Mouse (Mus musculus) E14TG2a.4 (cell line): ENCODE data around the gene Tns3.

Source experiments
- CTCF ChIP-seq: conservative IDR thresholded peaks from 2 replicates; pipeline ENCODE4 v1.5.1; 2014; ENCODE audit warnings: low read length
- NANOG ChIP-seq: IDR thresholded peaks from 2 replicates; pipeline ENCODE4 v1.6.1; 2014; ENCODE audit warnings: borderline replicate concordance, low read length, mixed read lengths
- POU5F1 ChIP-seq: IDR thresholded peaks from 2 replicates; pipeline ENCODE4 v1.6.1; 2014; ENCODE audit warnings: low read length, borderline replicate concordance

GRCm38 (mm10) chr11:8558761-8559282, 105.5 kb downstream of the Tns3 start:
- TF ChIP-seq CTCF: no peak
- no peak for TF ChIP-seq NANOG
- TF ChIP-seq POU5F1: no peak
